Mouse (Mus musculus) embryonic fibroblast, embryonic 13.5 days (primary cell): ENCODE measurements at regions not wholly inside any gene's neighbourhood (a gene's known extent, or its start where the extent isn't known, plus 50 kb on each side); places are given as distances from the start of the nearest gene placed in this dataset.
"Not testable (repeated sequence)": the region's sequence is repeated elsewhere in the genome, so short reads cannot be mapped to it uniquely, and the experiment has no call there.

Source experiments
- CTCF ChIP-seq: IDR thresholded peaks from 2 replicates; pipeline ENCODE4 v1.5.1; 2011; ENCODE audit warnings: mild to moderate bottlenecking, control low read depth, low read length, moderate library complexity, borderline replicate concordance; ENCODE audit not compliant: insufficient read depth
- POLR2A ChIP-seq: IDR thresholded peaks from 2 replicates; pipeline ENCODE4 v1.6.1; 2011; ENCODE audit warnings: low read depth, mild to moderate bottlenecking, control low read depth, low read length, moderate library complexity

DNA sequence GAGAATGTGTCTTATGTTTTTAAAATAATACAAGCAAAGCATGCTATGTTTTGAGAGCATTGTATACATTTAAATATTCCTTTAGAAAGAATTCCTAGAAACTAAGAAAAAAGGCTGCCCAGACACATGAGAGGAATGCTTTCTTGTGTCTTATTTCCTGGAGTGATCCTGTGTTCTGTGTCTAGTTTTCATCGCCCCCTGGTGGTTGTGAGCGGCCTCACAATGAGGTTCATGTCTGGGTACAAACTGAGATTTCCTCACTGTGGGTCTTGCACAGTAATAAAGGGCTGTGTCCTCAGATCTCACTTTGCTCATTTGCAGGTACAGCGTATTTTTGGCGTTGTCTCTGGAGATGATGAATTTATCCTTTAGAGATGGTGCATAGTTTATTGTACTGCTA, 404.3 kb downstream of the Adam6a start:
- TF ChIP-seq POLR2A, CTCF: not testable (repeated sequence)
